Mouse (Mus musculus): ENCODE measurements around the gene Ube2u.

Ube2u gene

DNA sequence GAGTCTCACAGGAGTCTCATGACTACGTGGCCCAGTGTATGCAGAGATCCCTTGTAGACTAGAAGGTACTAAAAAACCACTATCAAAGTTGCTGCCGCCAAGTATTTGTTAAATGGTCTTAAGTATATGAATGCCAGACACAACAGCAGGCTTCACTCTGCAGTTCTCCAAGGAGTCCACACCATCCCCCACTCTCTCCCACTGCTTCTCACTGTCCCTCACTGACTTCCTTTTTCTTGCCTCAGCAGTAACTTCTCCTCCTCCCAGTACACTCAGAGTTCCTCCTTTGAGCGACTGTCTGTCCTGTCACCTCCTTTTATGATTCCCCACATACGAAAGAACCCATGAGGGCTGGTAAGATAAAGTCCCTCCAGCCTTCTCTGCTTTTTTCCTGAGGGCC lies 69.3 kb downstream of the Ube2u start:
- no peak for DNase-seq (ENCODE audit: low spot score in 2 of 2)

GRCm38 (mm10) chr4:100553296-100553695 lies 74.6 kb downstream of the Ube2u start:
- no peak for DNase-seq (ENCODE audit: low spot score in 2 of 2)

GRCm38 (mm10) chr4:100588236-100589206 lies 109.9 kb downstream of the Ube2u start:
- DNase-seq (ENCODE audit: low spot score in 2 of 2): peak; percentile 77 to 89

DNA sequence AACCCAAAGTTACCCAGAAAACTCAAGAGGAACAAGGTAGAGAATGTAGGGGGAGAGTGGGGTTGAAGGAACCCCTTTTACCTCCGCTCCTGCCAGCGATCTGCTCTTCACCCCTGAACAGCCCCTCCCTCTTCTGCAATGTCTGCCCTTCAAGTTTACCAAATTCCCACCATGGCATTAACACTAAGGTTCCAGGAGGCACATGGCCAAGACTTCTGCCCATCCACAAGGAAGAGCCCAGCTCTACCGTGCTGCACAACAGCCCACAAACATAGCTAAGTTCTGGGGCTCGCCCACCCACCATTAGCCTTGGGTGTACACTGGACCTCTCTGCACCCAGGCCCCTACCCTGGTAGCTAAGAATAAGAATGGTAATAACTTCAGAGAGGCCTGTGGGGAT lies 117.1 kb downstream of the Ube2u start:
- no peak for DNase-seq (ENCODE audit: low spot score in 2 of 2)

DNA sequence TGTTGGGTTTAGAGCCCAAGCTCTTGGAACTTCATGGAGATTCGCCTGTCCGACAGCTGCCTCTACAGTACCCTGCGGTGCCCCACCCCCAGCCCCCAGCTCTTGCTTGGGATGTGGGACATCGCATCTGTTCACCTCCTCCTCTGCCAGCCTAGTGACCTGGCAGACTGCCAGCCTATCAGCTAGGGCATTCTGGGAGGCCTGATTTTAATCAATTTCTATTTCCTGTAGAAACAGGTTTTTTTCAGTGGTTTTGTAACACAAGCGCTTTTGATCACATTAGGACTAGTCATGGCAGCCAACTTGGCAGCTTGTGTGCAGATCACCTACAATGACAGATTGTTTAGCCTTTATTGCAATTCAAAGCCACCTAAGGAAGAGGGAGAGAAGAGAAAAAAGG lies 118.0 kb downstream of the Ube2u start:
- peak; percentile 3 to 23 for DNase-seq (ENCODE audit: low spot score in 2 of 2)

DNA sequence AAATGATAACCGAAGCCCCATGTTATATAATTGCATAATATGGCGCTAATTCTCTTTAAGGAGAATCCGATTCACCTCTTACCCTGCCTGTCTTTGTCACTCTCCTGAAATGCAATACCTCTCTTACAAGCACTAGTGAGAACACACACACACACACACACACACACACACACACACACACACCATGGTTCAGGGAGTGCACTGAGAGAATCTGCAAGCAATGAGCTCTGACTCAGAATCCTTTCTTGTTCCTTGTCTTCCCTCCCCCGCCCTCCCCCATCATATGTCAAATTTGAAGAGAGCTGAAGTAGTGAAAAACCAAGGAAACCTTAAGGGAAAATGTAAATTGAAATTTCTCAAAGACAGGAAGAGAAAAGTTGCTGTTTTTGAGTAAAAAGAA lies 118.4 kb downstream of the Ube2u start:
- peak; percentile 24 to 40 for DNase-seq (ENCODE audit: low spot score in 2 of 2)
